Mouse (Mus musculus): ENCODE results near the gene Zfp710.

DNA sequence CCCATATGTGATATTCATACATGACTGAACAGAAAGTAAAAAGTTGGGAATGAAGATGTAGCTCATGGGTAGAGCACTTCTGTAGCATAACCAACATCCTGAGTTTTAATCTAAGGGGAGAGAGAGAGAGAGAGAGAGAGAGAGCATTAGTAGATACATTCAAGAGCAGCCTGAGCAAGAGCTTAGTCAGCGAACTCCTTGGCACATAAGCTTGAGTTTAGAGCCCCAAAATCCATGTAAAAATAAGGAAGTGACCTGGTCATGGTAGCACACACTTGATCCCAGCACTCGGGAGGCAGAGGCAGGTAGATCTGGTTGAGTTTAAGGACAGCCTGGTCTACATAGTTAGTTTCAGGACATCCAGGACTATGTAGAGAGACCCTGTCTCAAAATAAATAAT is 99.1 kb downstream of the Zfp710 start:
- TF ChIP-seq GATA1 (IDR thresholded peaks at IDR 0.05; ENCODE audit: low read length) = no peak
- no peak for TF ChIP-seq TAL1 (IDR thresholded peaks at IDR 0.05; ENCODE audit: low read length)
